Mouse (Mus musculus): Measurements from ENCODE around the gene Trappc6a.
"Not testable (repeated sequence)": the region's sequence is repeated elsewhere in the genome, so short reads cannot be mapped to it uniquely, and the experiment has no call there.

Trappc6a gene

DNA sequence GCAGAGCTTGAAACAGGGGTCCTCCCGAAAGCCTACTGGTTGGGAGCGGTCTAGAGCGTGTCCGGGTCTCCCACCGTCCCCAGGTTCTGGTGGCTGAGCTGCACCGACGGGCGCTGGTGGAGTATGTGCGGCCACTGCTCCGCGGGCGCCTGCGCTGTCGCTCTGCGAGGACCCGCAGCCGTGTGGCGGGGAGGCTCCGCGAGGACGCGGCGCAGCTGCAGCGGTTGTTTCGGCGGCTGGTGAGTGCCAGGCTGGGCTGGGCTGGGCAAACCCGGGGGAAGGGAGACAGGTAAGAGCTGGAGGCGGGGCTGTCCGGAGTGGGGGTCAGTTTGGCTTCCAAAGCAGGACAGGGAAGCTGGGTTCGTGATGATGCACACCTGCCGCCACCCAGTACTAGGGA is 18.7 kb upstream of the Trappc6a start:
- no peak for DNase-seq (ENCODE audit: low spot score in 2 of 2)

DNA sequence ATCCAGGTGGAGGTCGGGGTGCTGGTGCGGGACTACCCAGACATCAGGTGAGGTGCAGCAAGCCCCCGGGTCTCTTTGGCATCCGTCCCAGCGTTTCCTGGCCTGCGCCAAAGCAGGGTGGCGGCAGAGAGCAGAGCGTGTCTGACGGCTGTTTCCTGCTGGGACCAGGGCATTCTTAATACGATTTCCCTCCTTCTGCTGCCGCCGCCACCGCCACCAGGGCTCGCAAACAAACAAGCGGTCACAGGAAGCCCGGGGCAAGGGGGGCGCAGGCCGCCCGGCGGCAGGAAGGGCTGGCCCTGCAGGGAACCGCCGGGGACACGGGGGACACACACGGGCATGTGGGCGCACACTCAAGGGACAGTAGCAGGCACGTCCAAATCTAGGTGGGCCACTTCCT is 16.5 kb upstream of the Trappc6a start:
- DNase-seq (ENCODE audit: low spot score in 2 of 2), result no peak

DNA sequence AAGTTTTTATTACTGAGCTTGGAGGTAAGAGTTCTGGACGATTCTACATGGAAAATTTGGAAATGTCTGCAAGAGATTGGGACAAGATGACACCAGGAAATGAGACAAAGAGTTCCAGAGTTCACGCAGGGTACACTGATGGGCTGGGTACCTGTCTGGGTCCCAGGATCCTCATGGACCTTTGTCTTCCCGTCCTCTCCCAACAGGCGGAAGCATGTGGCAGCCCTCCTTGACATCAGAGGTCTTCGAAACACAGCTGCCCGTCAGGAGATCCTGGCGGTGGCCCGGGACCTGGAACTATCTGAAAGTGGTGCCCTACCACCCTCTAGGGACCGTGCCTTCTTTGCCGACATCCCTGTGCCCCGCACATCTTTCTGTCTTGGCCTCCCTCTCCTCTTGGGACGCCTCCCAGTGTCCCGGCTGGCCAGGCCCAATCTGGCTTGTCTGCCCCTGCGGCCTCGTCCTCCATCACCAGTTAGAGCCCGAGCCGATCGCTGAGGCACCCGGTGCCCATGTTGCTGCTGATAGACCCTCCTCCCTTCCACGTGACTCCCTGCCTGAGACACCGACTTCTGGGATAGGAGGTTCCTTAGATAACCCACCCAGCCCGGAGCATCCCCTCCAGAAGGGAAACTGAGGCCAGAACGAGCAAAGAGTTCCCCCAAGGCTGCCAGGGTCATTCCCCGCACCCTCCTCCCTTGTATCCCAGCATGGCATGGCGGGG is 13.3 kb upstream of the Trappc6a start:
- no peak for DNase-seq (ENCODE audit: low spot score in 2 of 2)

DNA sequence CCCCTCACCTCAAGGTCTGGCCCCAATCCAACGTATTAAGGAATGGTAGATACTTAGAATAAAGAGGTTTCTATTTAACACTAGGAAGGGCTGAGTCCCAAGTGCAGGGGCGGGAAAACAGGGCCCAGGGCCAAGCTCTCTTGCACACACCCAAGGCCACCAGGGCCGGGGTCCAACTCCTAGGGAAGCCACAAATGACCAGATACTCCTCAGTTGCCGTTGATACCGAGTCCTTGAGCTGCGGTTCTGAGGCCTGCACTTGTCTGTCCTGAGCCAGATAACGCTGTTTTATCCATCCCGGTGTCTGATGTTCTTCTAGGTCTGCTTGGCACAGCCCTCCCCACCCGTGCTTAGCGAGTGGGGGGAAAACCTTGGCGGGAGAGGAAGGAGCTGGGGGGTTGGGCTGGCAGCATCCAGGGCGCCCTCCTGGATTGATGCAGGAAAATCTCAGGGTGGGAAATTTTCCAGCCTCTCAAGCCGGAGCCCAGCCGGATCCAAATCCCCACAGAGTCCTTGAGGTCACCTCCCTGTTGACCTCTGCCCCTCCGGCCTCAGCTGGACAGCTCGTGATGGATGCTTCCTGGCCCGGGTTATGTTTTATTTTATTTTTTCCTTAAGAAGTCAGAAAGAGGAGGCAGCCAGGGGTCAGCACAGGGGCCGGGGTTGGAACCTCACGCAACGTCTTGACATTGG is 12.5 kb upstream of the Trappc6a start:
- no peak for DNase-seq (ENCODE audit: low spot score in 2 of 2)

DNA sequence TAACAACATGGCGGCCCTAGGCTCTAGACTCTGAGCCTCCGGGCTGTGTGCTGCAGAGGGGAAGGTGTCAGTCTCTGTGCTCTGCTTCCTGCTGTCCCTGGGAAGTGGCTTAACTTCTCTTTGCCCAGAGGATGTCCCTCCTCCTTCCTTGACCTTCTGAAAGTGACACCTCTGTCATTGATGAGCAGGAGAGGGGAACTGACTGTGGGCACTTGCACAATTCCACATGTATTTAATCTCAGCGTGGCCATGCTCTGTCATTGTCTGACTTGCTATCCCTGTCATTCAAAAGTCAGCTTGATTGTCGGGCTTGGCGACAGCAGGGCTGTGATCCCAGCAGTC is 12.0 kb upstream of the Trappc6a start:
- DNase-seq (ENCODE audit: low spot score in 2 of 2), result no peak

DNA sequence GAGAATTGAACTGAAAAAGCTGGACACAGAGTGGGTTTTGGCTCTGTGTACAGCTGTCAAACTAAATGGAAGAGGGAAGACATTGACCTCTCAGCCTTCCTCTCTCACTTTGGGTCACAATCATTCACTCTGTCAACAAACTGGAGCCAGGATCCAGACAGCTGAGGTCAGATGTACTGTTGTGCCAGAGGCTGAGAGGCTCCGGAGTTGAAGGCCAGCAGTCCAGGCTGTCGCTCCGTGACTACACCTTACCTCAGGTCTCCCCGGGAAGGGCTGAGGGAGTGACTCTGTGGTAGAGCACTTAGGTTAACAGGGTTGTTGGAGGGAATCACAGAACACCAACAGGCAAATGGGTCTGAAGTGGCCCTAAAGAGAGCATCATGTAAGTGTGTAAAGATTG is 9.9 kb upstream of the Trappc6a start:
- no peak for DNase-seq (ENCODE audit: low spot score in 2 of 2)

DNA sequence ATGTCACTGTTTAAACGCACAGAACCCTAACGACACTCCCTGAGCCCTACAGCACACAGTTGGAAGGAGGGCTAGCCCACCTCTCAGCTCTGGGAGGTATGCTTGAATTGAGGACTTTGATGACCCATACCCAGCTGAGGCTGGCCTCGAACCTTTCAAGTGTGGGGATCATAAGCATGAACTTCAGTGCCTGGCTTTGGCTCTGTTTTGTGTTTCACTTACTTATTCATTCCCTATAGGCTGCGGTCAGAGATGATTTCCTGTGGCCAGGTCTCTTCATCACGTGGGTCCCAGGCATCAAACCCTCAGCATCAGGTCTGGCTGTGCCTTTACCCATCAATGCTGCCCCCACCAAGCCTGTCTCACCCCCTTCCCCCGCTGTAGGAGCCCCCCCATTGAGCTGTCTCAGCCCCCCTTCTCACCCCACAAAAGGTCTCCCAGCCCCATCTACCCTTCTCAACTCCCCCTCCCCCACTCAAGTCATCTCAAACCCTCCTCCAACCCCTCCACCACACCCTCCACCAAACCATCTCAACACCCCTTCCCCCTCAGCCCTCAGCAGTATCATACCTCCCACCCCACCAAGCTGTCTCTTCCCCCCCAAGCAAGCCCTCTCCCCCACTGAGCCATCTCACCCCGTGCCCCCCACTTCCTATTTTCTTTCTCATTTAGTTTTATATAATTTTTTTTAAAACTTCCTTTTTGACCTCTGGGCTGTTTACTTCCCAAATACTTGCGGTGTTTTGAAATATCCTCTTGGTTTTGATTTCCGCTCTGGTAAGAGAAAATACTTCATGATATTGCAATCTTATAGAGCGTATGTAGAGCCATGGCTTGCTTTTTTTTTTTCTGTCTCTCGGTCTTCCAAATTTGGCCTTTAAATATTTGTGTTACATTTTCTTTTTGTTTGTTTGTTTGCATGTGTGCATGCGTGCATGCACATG is 7.5 kb upstream of the Trappc6a start:
- DNase-seq (ENCODE audit: low spot score in 2 of 2), result no peak

DNA sequence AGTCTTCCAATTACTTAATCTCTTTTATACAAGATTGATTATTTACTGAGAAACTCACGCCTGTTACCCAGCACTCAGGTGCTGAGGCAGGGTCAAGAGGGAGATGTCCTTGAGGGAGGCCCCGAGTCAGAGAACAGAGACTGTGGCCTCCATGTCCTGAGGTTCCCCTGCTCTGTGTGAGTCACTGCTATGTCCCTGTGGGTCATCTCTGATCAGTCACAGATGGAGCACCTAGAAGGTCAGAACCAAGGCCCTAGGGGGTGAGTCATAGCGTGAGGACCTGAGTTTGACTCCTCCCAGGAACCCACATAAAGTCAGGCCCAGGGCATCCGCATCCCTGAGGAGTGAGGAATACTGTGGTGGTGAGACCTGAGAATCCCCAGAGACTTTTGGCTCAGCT is 6.5 kb upstream of the Trappc6a start:
- DNase-seq (ENCODE audit: low spot score in 2 of 2), result no peak

DNA sequence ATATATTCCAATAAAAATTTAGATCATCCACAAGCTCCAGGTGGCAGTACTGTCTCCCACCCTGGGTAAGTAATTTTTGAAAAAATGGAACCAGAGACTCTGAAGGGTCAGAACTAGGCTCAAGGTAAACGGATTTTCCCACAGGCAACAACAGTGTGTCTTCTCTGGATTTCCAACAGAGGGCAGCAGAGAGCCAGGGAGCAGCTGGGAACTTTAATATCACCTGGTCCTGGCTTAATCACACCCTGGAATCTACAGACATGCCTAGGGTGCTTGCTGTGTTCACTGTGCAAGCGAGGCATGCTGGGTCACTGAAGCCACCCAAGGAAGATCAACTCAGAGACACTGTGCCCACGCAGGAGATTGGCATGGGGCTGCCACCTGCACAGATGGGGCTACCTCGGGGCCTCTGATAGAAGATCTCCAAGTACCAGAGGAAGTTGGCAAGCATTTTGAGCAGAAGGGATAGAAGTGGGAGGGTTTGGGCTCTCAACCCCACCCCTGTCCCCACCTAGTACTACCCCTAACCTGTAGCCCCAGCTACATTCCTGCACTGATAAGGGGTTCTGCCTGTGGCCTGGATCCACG is 4.6 kb upstream of the Trappc6a start:
- no peak for DNase-seq (ENCODE audit: low spot score in 2 of 2)

DNA sequence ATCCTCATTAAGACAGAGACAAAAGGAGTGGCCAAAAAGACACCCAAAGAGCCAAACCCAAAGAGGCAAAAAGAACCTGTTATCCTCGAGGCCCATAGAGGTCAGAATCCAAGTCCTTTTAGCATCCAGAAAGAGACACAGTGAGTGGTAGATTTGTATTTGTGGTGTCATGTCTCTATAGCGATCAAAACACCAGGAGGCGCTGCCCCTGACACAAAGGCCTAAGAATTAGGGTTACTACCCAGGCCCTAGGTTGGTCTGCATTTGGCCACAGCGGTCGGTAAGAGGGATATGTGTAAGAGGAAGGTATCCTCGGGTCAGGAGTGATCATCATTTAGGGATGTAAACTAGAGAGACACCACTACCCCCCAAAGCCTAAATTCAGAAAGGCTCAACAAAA is 1.9 kb upstream of the Trappc6a start:
- DNase-seq (ENCODE audit: low spot score in 2 of 2), result no peak

DNA sequence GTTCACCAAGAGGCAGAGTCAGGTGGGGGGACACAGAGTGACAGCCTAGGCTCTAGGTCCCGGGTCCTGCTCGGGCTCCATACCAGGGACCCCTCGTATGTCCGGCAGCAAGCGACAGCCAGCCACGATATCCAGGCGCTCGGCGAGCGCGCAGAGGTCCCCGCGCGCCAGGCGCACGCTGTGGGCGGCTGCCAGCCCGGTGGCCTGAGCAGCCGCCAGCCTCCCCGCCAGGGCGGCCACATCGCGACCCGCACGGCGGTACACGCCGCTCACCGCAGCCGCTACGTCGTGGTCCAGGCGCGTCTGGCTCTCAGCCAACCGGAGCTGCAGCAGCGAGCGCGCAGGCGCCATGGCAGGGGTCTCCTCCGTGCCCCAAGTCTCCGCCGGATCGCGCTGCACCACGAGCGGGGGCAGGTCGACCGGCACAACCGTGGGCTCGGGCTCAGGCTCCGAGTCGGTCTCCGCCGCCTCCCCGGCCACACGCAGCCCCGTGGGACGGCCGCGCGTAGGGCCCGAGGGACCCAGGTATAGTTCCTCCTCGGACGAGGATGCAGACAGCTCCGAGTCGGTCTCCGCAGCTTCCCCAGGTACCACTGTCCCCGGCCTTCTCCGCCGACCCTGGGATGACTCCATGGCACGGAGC is 1.1 kb upstream of the Trappc6a start:
- DNase-seq (ENCODE audit: low spot score in 2 of 2), result peak in 1 of 2 experiments; percentile 51

DNA sequence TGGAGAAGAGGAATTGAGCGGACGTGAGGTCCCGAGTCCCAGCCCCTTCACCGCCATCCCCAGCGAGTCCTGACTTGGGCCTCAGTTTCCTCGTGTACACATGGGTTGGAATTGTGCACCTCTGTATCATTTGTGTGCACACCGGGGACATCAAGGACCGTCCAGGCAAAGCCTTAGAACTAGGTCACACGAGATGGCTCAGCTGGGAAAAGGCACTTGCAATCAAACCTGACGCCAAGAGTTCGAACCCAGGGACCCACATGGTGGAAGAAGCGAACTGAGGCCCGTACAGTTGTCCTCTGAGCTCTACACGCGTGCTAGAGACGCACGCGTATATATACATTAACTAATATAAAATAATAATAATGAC is 598 bp upstream of the Trappc6a start:
- DNase-seq (ENCODE audit: low spot score in 2 of 2), result no peak

DNA sequence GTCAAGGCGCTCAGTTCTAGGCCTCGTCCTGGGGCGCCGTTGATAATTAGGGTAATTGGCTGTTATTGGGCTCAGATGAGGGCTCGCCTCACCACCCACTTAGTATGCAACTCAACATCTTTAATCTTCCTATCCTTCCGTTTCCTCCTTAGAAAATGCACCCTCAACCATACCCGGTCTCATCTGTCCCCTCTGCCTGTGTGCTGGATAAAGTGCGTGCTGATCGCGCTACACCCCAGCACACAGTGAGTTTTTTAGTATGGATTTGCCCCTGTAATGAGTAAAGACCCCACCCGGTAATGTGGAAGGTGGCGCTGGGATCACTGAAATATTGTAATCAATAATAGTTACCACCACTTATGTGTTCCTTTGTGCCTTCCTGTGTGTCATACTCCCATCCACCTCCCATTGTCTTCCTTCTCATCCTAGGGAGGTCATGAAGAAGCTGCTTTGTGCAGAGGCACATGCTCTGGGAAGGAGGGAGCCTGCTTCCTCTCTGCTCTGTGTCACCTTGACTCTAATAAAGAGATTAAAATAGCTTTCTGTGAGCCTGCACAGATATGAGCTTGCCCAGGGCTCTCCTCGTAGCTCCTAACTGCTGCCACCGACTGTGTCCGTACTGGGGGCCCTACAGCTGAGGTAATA is 851 bp downstream of the Trappc6a start:
- DNase-seq (ENCODE audit: low spot score in 2 of 2), result no peak

DNA sequence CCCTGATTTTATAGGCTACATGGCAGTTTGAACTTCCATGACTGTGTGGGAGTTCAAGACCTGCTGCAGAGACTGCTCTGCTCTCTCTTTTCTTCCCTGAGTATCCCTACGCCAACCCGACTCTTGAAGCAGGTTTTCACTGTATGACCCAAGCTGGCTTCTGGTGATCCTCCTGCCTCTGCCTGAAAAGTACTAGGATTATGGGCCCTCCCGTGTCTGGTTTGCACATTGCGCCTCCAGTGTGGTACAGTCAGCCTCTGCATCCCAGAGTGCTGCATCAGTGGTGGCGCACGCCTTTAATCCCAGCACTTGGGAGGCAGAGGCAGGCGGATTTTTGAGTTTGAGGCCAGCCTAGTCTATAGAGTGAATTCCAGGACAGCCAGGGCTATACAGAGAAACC is 1.6 kb downstream of the Trappc6a start:
- no peak for DNase-seq (ENCODE audit: low spot score in 2 of 2)

DNA sequence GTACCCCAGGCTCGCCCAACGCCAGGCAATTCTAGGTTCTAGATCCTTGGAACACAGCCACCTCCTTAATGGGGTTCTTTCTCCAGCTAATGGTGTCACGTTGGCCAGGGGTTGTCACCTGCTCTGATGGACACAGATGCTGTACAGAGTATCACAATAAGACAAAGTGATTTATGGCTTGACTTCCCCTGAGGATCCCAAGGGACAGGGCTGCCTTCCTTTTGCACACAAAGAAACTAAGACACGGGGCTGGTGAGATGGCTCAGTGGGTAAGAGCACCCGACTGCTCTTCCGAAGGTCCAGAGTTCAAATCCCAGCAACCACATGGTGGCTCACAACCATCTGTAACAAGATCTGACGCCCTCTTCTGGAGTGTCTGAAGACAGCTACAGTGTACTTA is 3.7 kb downstream of the Trappc6a start:
- DNase-seq (ENCODE audit: low spot score in 2 of 2), result not testable (repeated sequence)

DNA sequence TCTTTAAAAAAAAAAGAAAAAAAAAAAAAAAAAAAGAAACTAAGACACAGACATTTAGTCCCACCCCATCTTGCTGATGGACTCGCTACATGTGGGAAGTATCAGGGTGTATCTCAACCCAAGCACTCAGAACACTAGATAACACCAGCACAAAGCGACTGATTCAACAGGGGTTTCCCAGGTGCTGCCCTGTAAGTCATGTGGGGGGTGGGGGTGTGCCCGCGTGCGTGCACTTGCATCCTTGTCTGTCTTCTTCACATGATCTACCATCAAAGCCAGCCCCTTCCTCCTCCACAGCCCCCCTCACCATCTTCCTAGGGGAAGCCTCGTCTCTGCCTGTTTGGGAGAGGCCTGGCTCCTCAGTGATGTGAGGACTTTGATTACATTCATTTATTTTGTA is 4.2 kb downstream of the Trappc6a start:
- DNase-seq (ENCODE audit: low spot score in 2 of 2), result no peak

DNA sequence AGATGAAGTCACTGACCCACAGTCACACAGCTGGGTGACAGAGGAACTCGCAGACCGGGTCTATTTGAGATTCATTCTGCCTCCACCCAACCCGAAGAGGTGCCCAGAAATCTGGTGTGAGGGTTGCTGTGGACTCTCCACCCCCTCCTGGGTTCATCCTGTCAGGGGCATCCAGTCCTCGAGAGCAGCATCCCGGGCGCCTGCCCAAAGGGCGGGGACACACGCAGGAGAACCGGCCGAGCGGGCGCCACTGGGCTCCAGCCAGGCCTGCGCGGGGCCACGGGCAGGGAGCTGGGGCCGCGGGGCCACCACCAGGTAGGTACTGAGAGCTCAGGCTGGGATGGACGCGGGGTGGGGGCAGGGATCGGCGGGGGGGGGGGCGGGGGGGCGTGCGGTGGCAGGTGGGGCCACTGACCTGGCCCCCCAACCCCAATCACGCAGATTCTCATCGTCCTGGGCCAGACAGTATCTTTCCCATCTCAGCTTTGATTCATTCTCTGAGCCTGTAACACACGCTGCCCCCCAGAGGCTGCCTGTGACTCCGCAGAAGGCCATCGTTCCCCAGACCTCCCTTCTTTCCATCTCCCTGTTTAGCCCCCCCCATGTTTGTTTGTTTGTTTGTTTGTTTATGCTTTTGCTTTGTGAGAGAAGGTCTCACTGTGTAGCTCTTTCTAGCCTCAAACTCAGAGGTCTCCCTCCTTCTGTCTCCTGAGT is 9.6 kb downstream of the Trappc6a start, which contains the start of gene Nkpd1:
Nkpd1 (plus strand) TSS at position 187 of the 714 bp plus-strand sequence.
- no peak for DNase-seq (ENCODE audit: low spot score in 2 of 2)

DNA sequence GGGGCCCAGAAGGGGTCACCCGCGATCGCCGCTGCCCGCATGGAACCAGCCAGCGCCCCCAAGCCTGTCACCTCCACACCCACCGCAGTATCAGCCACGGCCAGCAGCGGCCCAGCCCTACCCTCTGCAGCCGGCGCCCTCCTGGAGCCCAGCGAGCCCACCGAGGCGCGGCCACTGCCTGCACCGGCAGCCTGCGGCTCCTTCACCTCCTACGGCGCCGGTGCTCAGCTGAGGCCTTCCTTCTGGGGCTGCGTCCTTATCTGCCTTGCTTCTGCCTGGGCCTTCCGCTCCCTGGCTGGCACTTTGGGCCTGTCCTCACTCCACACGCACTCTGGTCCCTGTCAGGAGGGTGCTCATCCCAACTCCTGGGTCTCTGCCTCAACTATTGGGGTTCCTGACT is 11.8 kb downstream of the Trappc6a start:
- DNase-seq (ENCODE audit: low spot score in 2 of 2), result no peak

DNA sequence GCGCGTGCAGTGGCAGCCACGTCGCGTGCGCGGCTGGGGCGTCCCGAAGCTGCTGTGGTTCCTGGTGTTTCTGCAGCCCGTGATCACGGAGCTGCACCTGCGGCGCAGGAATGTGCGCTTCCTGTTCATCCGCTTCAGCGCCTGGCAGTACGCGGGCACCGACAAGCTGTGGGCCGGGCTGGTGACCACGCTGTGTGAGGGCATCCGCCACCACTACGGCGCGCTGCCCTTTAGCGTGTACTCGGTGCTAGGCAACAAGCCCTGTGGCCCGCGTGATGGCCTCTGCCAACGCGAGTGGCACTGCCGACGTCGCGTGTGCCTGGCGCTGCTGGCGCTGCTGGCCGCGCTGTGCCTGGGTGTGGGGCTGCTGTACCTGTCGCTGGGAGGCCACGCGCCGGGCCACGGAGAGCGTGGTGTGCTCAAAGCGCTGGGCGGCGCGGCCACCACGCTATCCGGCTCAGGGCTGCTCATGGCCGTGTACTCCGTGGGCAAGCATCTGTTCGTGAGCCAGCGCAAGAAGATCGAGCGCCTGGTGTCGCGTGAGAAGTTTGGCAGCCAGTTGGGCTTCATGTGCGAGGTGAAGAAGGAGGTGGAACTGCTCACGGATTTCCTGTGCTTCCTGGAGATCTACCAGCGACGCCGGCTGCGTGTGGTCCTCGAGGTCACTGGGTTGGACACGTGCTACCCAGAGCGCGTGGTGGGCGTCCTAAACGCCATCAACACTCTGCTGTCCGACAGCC is 15.0 kb downstream of the Trappc6a start:
- no peak for DNase-seq (ENCODE audit: low spot score in 2 of 2)

Measured in frontal cortex, postnatal 14 days (tissue).